Mouse (Mus musculus): ENCODE measurements around the gene Pgghg.

DNA sequence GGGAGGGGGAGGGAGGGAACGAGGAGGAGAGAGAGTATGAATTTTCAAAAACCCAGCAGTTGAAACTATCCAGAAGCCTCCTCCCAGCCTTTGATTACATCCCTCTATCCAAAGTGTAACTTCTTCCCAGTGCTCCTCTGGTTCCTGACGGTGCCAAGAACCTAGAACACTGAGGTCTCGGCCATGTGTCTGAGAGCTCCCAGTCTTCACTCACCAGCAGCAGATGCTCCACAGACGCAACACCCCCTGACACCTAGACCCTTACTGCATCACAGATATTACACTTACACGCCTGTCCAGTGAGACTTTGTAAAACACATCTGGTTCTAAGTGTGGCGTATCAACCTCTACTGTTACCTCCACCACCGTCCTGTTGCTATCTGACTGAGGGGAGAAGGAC is 11.2 kb downstream of the Pgghg start:
- TF ChIP-seq CTCF (IDR thresholded peaks at IDR 0.05 in 2 of 3, conservative IDR thresholded peaks at IDR 0.05 in 1 of 3; ENCODE audit: control insufficient read depth in 1 of 3, insufficient read depth in 1 of 3, low read depth in 2 of 3, low read length in 3 of 3, poor library complexity in 1 of 3, severe bottlenecking in 1 of 3) (no peak), UBTF (IDR thresholded peaks at IDR 0.05; ENCODE audit: borderline replicate concordance, insufficient read depth, low read depth, low read length) (no peak), MAFK (IDR thresholded peaks at IDR 0.05; ENCODE audit: borderline replicate concordance, low read depth, low read length) (no peak), NRF1 (IDR thresholded peaks at IDR 0.05; ENCODE audit: insufficient read depth, low read depth, low read length, poor library complexity, severe bottlenecking) (no peak), MAX (IDR thresholded peaks at IDR 0.05; ENCODE audit: low read length) (no peak), GATA1 (IDR thresholded peaks at IDR 0.05; ENCODE audit: low read depth, low read length) (no peak), POLR2A (IDR thresholded peaks at IDR 0.05; ENCODE audit: control insufficient read depth in 1 of 2, insufficient read depth in 1 of 2, low read depth in 1 of 2, low read length in 2 of 2, poor library complexity in 1 of 2) (no peak), RCOR1 (IDR thresholded peaks at IDR 0.05; ENCODE audit: low read depth, low read length) (no peak)

Data from MEL (cell line).